Mouse (Mus musculus) CH12.LX (cell line): ENCODE measurements at regions not wholly inside any gene's neighbourhood (a gene's known extent, or its start where the extent isn't known, plus 50 kb on each side); places are given as distances from the start of the nearest gene placed in this dataset.

ENCODE experiments used
- DNase-seq: peaks from one replicate; pipeline ENCODE4 v3.0.0-alpha.2; 2013; ENCODE audit errors: extremely low read depth
- H3K27ac ChIP-seq: 2 replicates; pipeline ENCODE4 v1.5.1; 2012; ENCODE audit warnings: low read depth, mild to moderate bottlenecking, control low read depth, moderate library complexity; ENCODE audit not compliant: insufficient read depth
- H3K27me3 ChIP-seq: replicated peaks from 2 replicates; pipeline ENCODE3; 2012; ENCODE audit warnings: inconsistent platforms
- H3K36me3 ChIP-seq, 2 experiments: replicated peaks in 1 of 2; 2 replicates each; pipeline versions ENCODE3 to v1.6.1; 2012; ENCODE audit warnings: inconsistent platforms in 1 of 2, low read length in 1 of 2, mild to moderate bottlenecking in 1 of 2, mixed read lengths in 1 of 2, moderate library complexity in 1 of 2; ENCODE audit not compliant: control insufficient read depth in 1 of 2, insufficient read depth in 1 of 2
- H3K4me1 ChIP-seq, 2 experiments: 2 replicates each; pipeline ENCODE4 v1.6.1; 2012; ENCODE audit warnings: inconsistent platforms in 1 of 2, moderate library complexity in 1 of 2; ENCODE audit not compliant: insufficient read depth in 2 of 2, control insufficient read depth in 1 of 2
- H3K4me2 ChIP-seq: 2 replicates; pipeline ENCODE4 v1.6.1; 2012; ENCODE audit warnings: low read depth, mild to moderate bottlenecking, control low read depth; ENCODE audit not compliant: poor library complexity, insufficient read depth, severe bottlenecking
- H3K4me3 ChIP-seq, 3 experiments: fragments of 150-350 bp in 1 of 3; sonication (generic) in 1 of 3; replicated peaks in 1 of 3; 2 replicates each; pipeline versions ENCODE3 to v1.5.1; 2011 to 2012; ENCODE audit warnings: low read depth in 2 of 3, low read length in 2 of 3, mild to moderate bottlenecking in 2 of 3, moderate library complexity in 2 of 3, control low read depth in 1 of 3, improper control_type of control experiment in 1 of 3, inconsistent platforms in 1 of 3, mixed read lengths in 1 of 3; ENCODE audit not compliant: poor library complexity in 1 of 3
- H3K79me2 ChIP-seq: replicated peaks from 2 replicates; pipeline ENCODE4 v1.6.1; 2012; ENCODE audit warnings: mild to moderate bottlenecking, moderate library complexity; ENCODE audit not compliant: control insufficient read depth, poor library complexity, insufficient read depth, severe bottlenecking; ENCODE audit errors: extremely low read depth
- H3K9ac ChIP-seq: 2 replicates; pipeline ENCODE4 v1.6.1; 2012; ENCODE audit warnings: low read depth, mild to moderate bottlenecking, control low read depth, moderate library complexity; ENCODE audit not compliant: insufficient read depth
- H3K9me3 ChIP-seq: replicated peaks from 2 replicates; pipeline ENCODE3; 2012; ENCODE audit warnings: low read length, inconsistent platforms, mixed read lengths
- BHLHE40 ChIP-seq: IDR thresholded peaks from 2 replicates; pipeline ENCODE4 v1.6.1; 2011; ENCODE audit warnings: mild to moderate bottlenecking, low read depth, low read length, improper control_type of control experiment
- CHD2 ChIP-seq: IDR thresholded peaks from 2 replicates; pipeline ENCODE4 v1.6.1; 2011; ENCODE audit warnings: low read length, improper control_type of control experiment
- E2F4 ChIP-seq: IDR thresholded peaks from 2 replicates; pipeline ENCODE4 v1.6.1; 2011; ENCODE audit warnings: low read depth, low read length, improper control_type of control experiment; ENCODE audit not compliant: insufficient replicate concordance
- ELF1 ChIP-seq: IDR thresholded peaks from 2 replicates; pipeline ENCODE4 v1.6.1; 2014; ENCODE audit warnings: low read depth, mild to moderate bottlenecking, inconsistent platforms, low read length, improper control_type of control experiment
- EP300 ChIP-seq: IDR thresholded peaks from 2 replicates; pipeline ENCODE4 v1.6.1; 2011; ENCODE audit warnings: low read length, improper control_type of control experiment
- GABPA ChIP-seq: IDR thresholded peaks from 2 replicates; pipeline ENCODE4 v1.6.1; 2012; ENCODE audit warnings: low read depth, low read length, improper control_type of control experiment, inconsistent platforms; ENCODE audit not compliant: insufficient replicate concordance
- HCFC1 ChIP-seq: IDR thresholded peaks from 2 replicates; pipeline ENCODE4 v1.6.1; 2012; ENCODE audit warnings: low read depth, mild to moderate bottlenecking, inconsistent platforms, low read length, improper control_type of control experiment
- MAFK ChIP-seq: IDR thresholded peaks from 2 replicates; pipeline ENCODE4 v1.6.1; 2011; ENCODE audit warnings: low read length, improper control_type of control experiment; ENCODE audit not compliant: insufficient replicate concordance
- MAX ChIP-seq: IDR thresholded peaks from 2 replicates; pipeline ENCODE4 v1.6.1; 2011; ENCODE audit warnings: low read length, improper control_type of control experiment
- MXI1 ChIP-seq: IDR thresholded peaks from 2 replicates; pipeline ENCODE4 v1.6.1; 2011; ENCODE audit warnings: mild to moderate bottlenecking, low read depth, low read length, improper control_type of control experiment
- MYC ChIP-seq: IDR thresholded peaks from 2 replicates; pipeline ENCODE4 v1.6.1; 2011; ENCODE audit warnings: low read depth, mild to moderate bottlenecking, improper control_type of control experiment, low read length
- PAX5 ChIP-seq: IDR thresholded peaks from 2 replicates; pipeline ENCODE4 v1.6.1; 2012; ENCODE audit warnings: low read length, inconsistent platforms, mixed read lengths
- POLR2A ChIP-seq: IDR thresholded peaks from 2 replicates; pipeline ENCODE4 v1.6.1; 2011; ENCODE audit warnings: low read depth, mild to moderate bottlenecking, improper control_type of control experiment, low read length
- POLR2AphosphoS2 ChIP-seq: IDR thresholded peaks from 2 replicates; pipeline ENCODE4 v1.6.1; 2011; ENCODE audit warnings: low read depth, low read length, improper control_type of control experiment
- RAD21 ChIP-seq: IDR thresholded peaks from 2 replicates; pipeline ENCODE4 v1.6.1; 2011; ENCODE audit warnings: low read depth, mild to moderate bottlenecking, low read length, improper control_type of control experiment, moderate library complexity
- SIN3A ChIP-seq: IDR thresholded peaks from 2 replicates; pipeline ENCODE4 v1.6.1; 2012; ENCODE audit warnings: low read length, improper control_type of control experiment, inconsistent platforms
- SMC3 ChIP-seq: IDR thresholded peaks from 2 replicates; pipeline ENCODE4 v1.6.1; 2011; ENCODE audit warnings: low read depth, low read length, improper control_type of control experiment
- TBP ChIP-seq: conservative IDR thresholded peaks from 2 replicates; pipeline ENCODE4 v1.6.1; 2011; ENCODE audit warnings: low read depth, low read length, improper control_type of control experiment
- TCF12 ChIP-seq: IDR thresholded peaks from 2 replicates; pipeline ENCODE4 v1.6.1; 2014; ENCODE audit warnings: low read depth, mild to moderate bottlenecking, inconsistent platforms, low read length, improper control_type of control experiment
- UBTF ChIP-seq: IDR thresholded peaks from 2 replicates; pipeline ENCODE4 v1.6.1; 2012; ENCODE audit warnings: low read depth, mild to moderate bottlenecking, inconsistent platforms, low read length, improper control_type of control experiment, moderate library complexity
- USF2 ChIP-seq: conservative IDR thresholded peaks from 2 replicates; pipeline ENCODE4 v1.6.1; 2011; ENCODE audit warnings: low read depth, low read length, improper control_type of control experiment
- ZMIZ1 ChIP-seq: IDR thresholded peaks from 2 replicates; pipeline ENCODE4 v1.6.1; 2012; ENCODE audit warnings: low read depth, mild to moderate bottlenecking, inconsistent platforms, low read length, improper control_type of control experiment
- dilution Hi-C: fragments of 300-500 bp; cut with MboI; formaldehyde crosslinking; loops from 2 replicates; pipeline ENCODE4 v1.14.3; 2020; ENCODE audit warnings: low sequenced_read_pairs; ENCODE audit not compliant: extremely low pct_unique_long_range_greater_than_20kb, extremely low pct_ligation_motif_present
- in situ Hi-C: fragments of 300-500 bp; cut with MboI; formaldehyde crosslinking; loops from 3 replicates; pipeline ENCODE4 v1.14.3; 2019; ENCODE audit warnings: low sequenced_read_pairs, low pct_ligation_motif_present, low pct_unique_long_range_greater_than_20kb, mixed read lengths

DNA sequence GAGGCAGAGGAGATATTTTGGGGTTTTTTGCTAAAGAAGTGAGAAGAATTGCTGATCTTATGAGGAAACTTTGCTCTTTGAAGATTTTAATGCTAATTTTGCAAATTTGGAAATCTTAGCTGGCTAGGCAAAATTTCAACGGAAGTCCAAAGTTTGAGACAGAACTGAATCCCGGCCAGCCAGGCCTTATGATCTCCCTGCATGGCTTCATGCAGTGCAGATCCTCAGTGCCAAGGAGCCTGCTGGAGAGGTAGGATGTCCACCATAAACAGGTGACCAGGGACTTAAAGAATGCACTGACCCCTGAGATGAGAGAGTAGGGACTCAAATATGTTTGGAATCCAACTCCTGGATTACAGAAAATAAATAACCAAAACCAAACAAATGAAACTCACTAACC, 69.6 kb upstream of the Adcy1 start:
- Histone ChIP-seq H3K4me2 (no peak overlapping the region), H3K4me1 (no peaks in the 10 kb centered on the region), H3K9me3 (no peaks in the 10 kb centered on the region), H3K79me2 (no peaks in the 10 kb centered on the region), H3K27ac (no peak overlapping the region), H3K36me3 (no peaks in the 10 kb centered on the region), H3K9ac (no peak overlapping the region), H3K27me3 (peaks cover 73% of the 10 kb centered on the region), H3K4me3 (no peak overlapping the region)
- in situ Hi-C loops: no loop called here
- TF ChIP-seq E2F4 (no peak), CHD2 (no peak), MAFK (no peak)
- no peak for DNase-seq
- dilution Hi-C loops: no loop called here

DNA sequence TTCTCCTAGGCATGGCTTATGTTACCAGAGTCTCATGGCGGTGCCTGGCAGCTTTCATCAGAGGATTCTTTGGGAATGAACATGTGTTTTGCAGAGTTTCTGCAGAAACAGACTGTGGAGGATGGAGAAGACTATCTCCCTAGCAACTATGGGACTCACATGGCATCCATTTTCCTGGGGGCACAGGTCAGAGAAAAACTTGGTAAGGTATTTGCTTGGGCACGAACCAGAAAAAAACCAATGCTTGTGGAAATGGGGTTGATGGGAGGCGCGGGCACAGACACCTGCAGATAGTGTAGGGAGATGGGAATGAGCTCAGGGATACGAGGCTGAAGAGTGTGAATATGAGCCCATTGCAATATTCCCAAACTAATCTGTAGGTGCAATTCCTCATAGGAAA, 71.7 kb upstream of the Adcy1 start:
- in situ Hi-C loops: no loop called here
- peaks cover 78% of the 10 kb centered on the region for H3K27me3 ChIP-seq

DNA sequence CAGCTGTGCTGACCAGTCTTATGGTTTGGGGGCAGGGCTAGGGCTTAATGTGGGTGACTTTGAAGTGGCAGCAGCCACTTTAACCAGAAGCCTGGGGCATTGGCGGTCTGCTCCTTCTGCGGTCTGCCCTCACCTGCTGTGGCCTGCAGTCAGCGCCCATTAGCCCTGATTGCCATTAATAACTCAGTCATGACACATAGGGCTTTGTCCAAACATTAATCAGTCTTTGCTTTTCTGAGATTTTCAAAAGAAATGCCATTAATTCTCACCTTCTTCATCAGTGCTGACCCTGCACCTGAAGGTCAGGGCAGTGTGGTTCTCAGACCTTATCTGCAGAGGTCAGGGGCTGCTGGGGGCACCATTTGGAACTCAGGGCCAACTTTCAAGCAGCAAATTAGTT, 72.6 kb upstream of the Adcy1 start:
- peaks cover 77% of the 10 kb centered on the region for H3K27me3 ChIP-seq
- no peak overlapping the region for H3K4me3 ChIP-seq
- H3K9ac ChIP-seq: no peak overlapping the region
- no peak for DNase-seq
- no peaks in the 10 kb centered on the region for H3K36me3 ChIP-seq
- dilution Hi-C loops: no loop called here
- no peaks in the 10 kb centered on the region for H3K9me3 ChIP-seq
- no peak overlapping the region for H3K4me2 ChIP-seq
- no peaks in the 10 kb centered on the region for H3K79me2 ChIP-seq
- in situ Hi-C loops: no loop called here
- no peak for TF ChIP-seq E2F4
- TF ChIP-seq CHD2: no peak
- TF ChIP-seq USF2: no peak
- no peak for TF ChIP-seq POLR2AphosphoS2
- TF ChIP-seq GABPA: no peak
- TF ChIP-seq MYC: no peak
- TF ChIP-seq SMC3: no peak
- TF ChIP-seq RAD21: no peak
- no peak for TF ChIP-seq MXI1
- TF ChIP-seq ZMIZ1: no peak
- TF ChIP-seq HCFC1: no peak
- no peak for TF ChIP-seq MAX
- no peak for TF ChIP-seq SIN3A
- TF ChIP-seq POLR2A: no peak
- no peak for TF ChIP-seq BHLHE40
- no peak for TF ChIP-seq TCF12
- H3K4me1 ChIP-seq: no peaks in the 10 kb centered on the region
- no peak overlapping the region for H3K27ac ChIP-seq

More for the DNA sequence above, 71.7 kb upstream of the Adcy1 start:
- H3K36me3 ChIP-seq: no peaks in the 10 kb centered on the region
- H3K4me1 ChIP-seq: no peaks in the 10 kb centered on the region
- TF ChIP-seq UBTF: no peak
- no peak for TF ChIP-seq SIN3A
- no peak for TF ChIP-seq POLR2AphosphoS2
- TF ChIP-seq TBP: no peak
- no peak for TF ChIP-seq PAX5
- TF ChIP-seq EP300: no peak
- no peak for TF ChIP-seq E2F4
- no peak for TF ChIP-seq ELF1
- TF ChIP-seq, all 38 proteins: peak for 0
- dilution Hi-C loops: no loop called here
- Histone ChIP-seq H3K4me3 (no peak overlapping the region), H3K4me2 (no peak overlapping the region), H3K79me2 (no peaks in the 10 kb centered on the region), H3K27ac (no peak overlapping the region), H3K9ac (no peak overlapping the region), H3K9me3 (no peaks in the 10 kb centered on the region)
- no peak for DNase-seq
